Mouse (Mus musculus) heart, adult 2 months (tissue): Measurements from ENCODE around the gene Ahcyl2. TPM values are rescaled to one million over a fixed set of nuclear protein-coding genes. Genes with fewer than 3 reads are reported as not detected.
A peak's percentile ranks its signal among the peaks of the same experiment; 100 is the strongest.

Experiments used
- DNase-seq, 2 experiments: peaks; one replicate each; pipeline ENCODE4 v3.0.0; 2021
- H3K27ac ChIP-seq: fragments of 200-600 bp; 2 replicates; pipeline ENCODE4 v1.8.1; 2022
- H3K27me3 ChIP-seq: fragments of 200-500 bp; 2 replicates; pipeline ENCODE4 v1.6.1; 2012; ENCODE audit warnings: mild to moderate bottlenecking, low read length, inconsistent platforms, mixed read lengths; ENCODE audit not compliant: control insufficient read depth, insufficient read depth
- H3K36me3 ChIP-seq: fragments of 200-500 bp; 2 replicates; pipeline ENCODE4 v1.6.1; 2012; ENCODE audit warnings: low read length, inconsistent platforms; ENCODE audit not compliant: control insufficient read depth, insufficient read depth
- H3K4me1 ChIP-seq: fragments of 200-500 bp; 2 replicates; pipeline ENCODE4 v1.6.1; 2011; ENCODE audit warnings: low read length; ENCODE audit not compliant: control insufficient read depth, insufficient read depth
- H3K4me3 ChIP-seq: fragments of 200-600 bp; 2 replicates; pipeline ENCODE4 v1.8.1; 2022
- H3K79me2 ChIP-seq: fragments of 200-500 bp; replicated peaks from 2 replicates; pipeline ENCODE4 v1.6.1; 2012; ENCODE audit warnings: mild to moderate bottlenecking, inconsistent platforms, low read length, moderate library complexity, mixed read lengths; ENCODE audit not compliant: control insufficient read depth, insufficient read depth
- H3K9ac ChIP-seq: fragments of 200-500 bp; 2 replicates; pipeline ENCODE4 v1.6.1; 2012; ENCODE audit warnings: low read depth, mild to moderate bottlenecking, control low read depth, inconsistent platforms, low read length, mixed read lengths
- CTCF ChIP-seq: fragments of 200-600 bp; IDR thresholded peaks from 2 replicates; pipeline ENCODE4 v1.8.1; 2022; ENCODE audit warnings: antibody characterized with exemption, mild to moderate bottlenecking, moderate library complexity
- EP300 ChIP-seq: fragments of 200-500 bp; IDR thresholded peaks from 2 replicates; pipeline ENCODE4 v1.6.1; 2011; ENCODE audit warnings: low read depth, low read length, control low read depth; ENCODE audit not compliant: insufficient read depth
- POLR2A ChIP-seq: fragments of 200-500 bp; IDR thresholded peaks from 2 replicates; pipeline ENCODE4 v1.6.1; 2011; ENCODE audit warnings: mild to moderate bottlenecking, low read depth, low read length, control low read depth; ENCODE audit not compliant: insufficient read depth
- WGBS: fragments of 180-500 bp; shearing (Covaris S2); methylation state at CpG from one replicate; pipeline ENCODE4 v1.1.7; 2018; 5-methylcytosine and 5-hydroxymethylcytosine counted together
- intact Hi-C: fragments of 180-260 bp; cut with DNase I; formaldehyde crosslinking; loops from one replicate; pipeline ENCODE4 v1.15.1; 2025
- polyA plus RNA-seq: library from polyadenylated mRNA; depleted of rRNA; stranded (reverse); fragments of >200 nt; gene quantifications from 2 replicates; pipeline ENCODE4 v1.2.3, GENCODE M21; 2012
- total RNA-seq, 2 experiments: library from RNA; stranded (reverse); gene quantifications; 2 replicates each; pipeline ENCODE4 v1.2.3; 2021

Gene Ahcyl2
- total and polyA plus RNA-seq, 3 experiments, result 10.5 to 15.6 (median 14.7) TPM

GRCm38 (mm10) chr6:29930087-29930486 lies 162.3 kb downstream of the Ahcyl2 start:
- Histone ChIP-seq H3K79me2 (no peaks in the 10 kb centered on the region), H3K4me1 (no peaks in the 10 kb centered on the region), H3K36me3 (peaks cover 6% of the 10 kb centered on the region), H3K27ac (no peak overlapping the region), H3K4me3 (no peak overlapping the region), H3K9ac (no peak overlapping the region), H3K27me3 (no peaks in the 10 kb centered on the region)
- intact Hi-C loops, result no loop called here
- DNase-seq, result no peak
- TF ChIP-seq EP300 (no peak), POLR2A (no peak), CTCF (no peak)

- WGBS, result 42% methylated on average over 6 of the region's 6 CpGs
- H3K27me3 ChIP-seq, result no peaks in the 10 kb centered on the region
- no peaks in the 10 kb centered on the region for H3K79me2 ChIP-seq
- intact Hi-C loops, result no loop called here
- H3K4me3 ChIP-seq, result no peak overlapping the region
- H3K4me1 ChIP-seq, result no peaks in the 10 kb centered on the region
- peaks cover 6% of the 10 kb centered on the region for H3K36me3 ChIP-seq
- no peak overlapping the region for H3K9ac ChIP-seq
- H3K27ac ChIP-seq, result no peak overlapping the region
- TF ChIP-seq CTCF (no peak), POLR2A (no peak), EP300 (no peak)
- DNase-seq, result no peak
Observed at GRCm38 (mm10) chr6:29930665-29931064, 162.9 kb downstream of the Ahcyl2 start.

GRCm38 (mm10) chr6:29931181-29931580 lies 163.4 kb downstream of the Ahcyl2 start:
- Histone ChIP-seq H3K9ac (no peak overlapping the region), H3K27ac (no peak overlapping the region), H3K4me3 (no peak overlapping the region), H3K4me1 (no peaks in the 10 kb centered on the region), H3K79me2 (no peaks in the 10 kb centered on the region), H3K36me3 (peaks cover 6% of the 10 kb centered on the region), H3K27me3 (no peaks in the 10 kb centered on the region)
- 79% methylated on average over 4 of the region's 4 CpGs for WGBS
- DNase-seq, result no peak
- intact Hi-C loops, result no loop called here
- TF ChIP-seq POLR2A, result no peak
- no peak for TF ChIP-seq EP300
- TF ChIP-seq CTCF, result no peak

GRCm38 (mm10) chr6:29935741-29936140 lies 167.9 kb downstream of the Ahcyl2 start:
- no peaks in the 10 kb centered on the region for H3K79me2 ChIP-seq
- H3K4me1 ChIP-seq, result peaks cover 4% of the 10 kb centered on the region
- peak overlapping the region; percentile 70 for H3K27ac ChIP-seq
- TF ChIP-seq POLR2A (no peak), CTCF (no peak)
- 55% methylated on average over 1 of the region's 1 CpGs for whole genome bisulfite sequencing
- H3K9ac ChIP-seq, result no peak overlapping the region
- H3K4me3 ChIP-seq, result no peak overlapping the region
- H3K36me3 ChIP-seq, result peaks cover 11% of the 10 kb centered on the region
- H3K27me3 ChIP-seq, result no peaks in the 10 kb centered on the region
- intact Hi-C loops, result no loop called here
- DNase-seq, result peak in 1 of 2 experiments; percentile 56

- no peak for DNase-seq
- no peak overlapping the region for H3K27ac ChIP-seq
Observed at GRCm38 (mm10) chr6:29940428-29940827, 172.6 kb downstream of the Ahcyl2 start.

GRCm38 (mm10) chr6:29941036-29941435 lies 173.2 kb downstream of the Ahcyl2 start:
- Histone ChIP-seq H3K36me3 (peaks cover 15% of the 10 kb centered on the region), H3K4me1 (peaks cover 4% of the 10 kb centered on the region), H3K27me3 (no peaks in the 10 kb centered on the region), H3K9ac (no peak overlapping the region), H3K27ac (no peak overlapping the region), H3K79me2 (no peaks in the 10 kb centered on the region), H3K4me3 (no peak overlapping the region)
- no peak for DNase-seq
- 65% methylated on average over 2 of the region's 2 CpGs for WGBS
- intact Hi-C loops, result no loop called here
- TF ChIP-seq EP300 (no peak), POLR2A (no peak), CTCF (no peak)

More at GRCm38 (mm10) chr6:29940428-29940827, 172.6 kb downstream of the Ahcyl2 start:
- WGBS, result 12% methylated on average over 4 of the region's 4 CpGs
- Histone ChIP-seq H3K4me3 (no peak overlapping the region), H3K36me3 (peaks cover 15% of the 10 kb centered on the region), H3K79me2 (no peaks in the 10 kb centered on the region), H3K4me1 (peaks cover 4% of the 10 kb centered on the region), H3K9ac (no peak overlapping the region), H3K27me3 (no peaks in the 10 kb centered on the region)
- TF ChIP-seq EP300 (no peak), CTCF (no peak), POLR2A (no peak)
- intact Hi-C loops, result no loop called here
